Mouse (Mus musculus) heart, postnatal 0 days (tissue): ENCODE measurements around the gene Krt20.

ENCODE experiments used
- CTCF ChIP-seq: IDR thresholded peaks from 2 replicates; pipeline ENCODE4 v1.5.1; 2016; ENCODE audit warnings: antibody characterized with exemption, control low read depth, low read depth
- EP300 ChIP-seq: IDR thresholded peaks from 2 replicates; pipeline ENCODE4 v1.6.1; 2016; ENCODE audit warnings: antibody characterized with exemption, low read depth

DNA sequence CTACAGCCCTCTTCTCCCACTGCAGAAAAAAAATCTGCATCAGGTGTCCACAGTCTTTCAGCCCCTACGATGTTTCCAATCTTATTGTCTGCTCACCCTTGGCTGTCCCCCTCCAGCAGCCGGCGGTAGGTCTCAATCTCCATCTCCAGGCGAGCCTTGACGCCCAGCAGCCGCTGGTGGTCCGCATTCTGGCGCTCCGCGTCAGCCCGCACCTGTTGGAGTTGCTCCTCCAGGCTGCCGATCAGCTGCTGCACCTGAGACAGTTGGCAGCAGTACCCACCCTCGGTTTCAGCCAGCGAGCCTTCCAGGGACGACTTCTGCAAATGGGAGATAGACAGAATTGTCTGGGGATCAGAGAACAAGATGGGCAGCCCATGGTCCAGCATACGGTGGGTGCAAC lies 20.1 kb downstream of the Krt20 start:
- TF ChIP-seq EP300 = no peak
- TF ChIP-seq CTCF = no peak
